Mouse (Mus musculus) naive thymus-derived CD4-positive, alpha-beta T cell, adult 5 months (primary cell): ENCODE measurements around the gene Llcfc1. TPM values are rescaled to one million over a fixed set of nuclear protein-coding genes. Genes with fewer than 3 reads are reported as not detected.

Experiments used
- polyA plus RNA-seq: library from polyadenylated mRNA; unstranded; fragments of 100-300 nt; shearing (Covaris generic); gene quantifications from one replicate; pipeline ENCODE4 v1.2.1, GENCODE M21; 2017

The Llcfc1 gene
- polyA plus RNA-seq = not detected

DNA sequence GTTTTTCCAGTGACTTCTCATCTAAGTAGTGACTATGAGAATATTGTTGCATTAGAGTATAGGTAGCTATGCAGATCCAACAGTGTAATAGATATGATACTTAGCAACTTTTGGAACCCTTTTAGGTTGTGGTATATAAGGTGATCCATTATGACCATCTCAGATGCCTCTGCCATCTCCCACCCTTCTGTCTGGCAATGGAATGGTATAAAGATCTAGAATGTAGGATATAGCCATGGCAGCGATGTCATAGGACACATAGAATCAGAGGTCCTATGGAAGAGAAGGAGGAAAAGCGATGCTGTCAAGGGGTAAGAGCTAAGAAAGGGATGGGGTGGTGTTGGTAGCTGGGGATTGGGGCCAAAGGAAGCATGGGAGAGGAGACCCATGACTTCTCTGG, at the start of gene Llcfc1:
Llcfc1 (plus strand) TSS at position 301 of the 400 bp plus-strand sequence.

DNA sequence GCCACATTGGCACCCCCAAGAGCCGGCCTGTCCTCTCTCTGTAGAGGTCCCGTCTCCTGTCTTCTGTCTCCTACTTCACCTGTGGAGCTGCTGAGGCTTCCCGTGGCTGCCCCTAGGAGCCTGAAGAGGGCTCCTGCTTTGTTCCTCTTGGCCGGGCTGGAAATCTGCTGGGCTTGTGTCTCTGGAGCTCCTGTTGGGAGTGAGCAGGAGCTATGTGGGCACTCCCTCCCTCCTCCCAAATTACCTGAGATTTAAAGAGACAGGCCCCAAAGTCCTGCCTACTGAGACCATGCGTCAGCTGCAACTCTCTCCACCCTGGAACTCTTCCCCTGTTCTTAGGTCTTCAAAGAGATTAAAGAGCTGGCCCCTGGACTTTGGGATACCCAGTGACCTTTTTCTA, 48.1 kb upstream of the Llcfc1 start, which contains the start of gene Trpv6:
Trpv6 (minus strand) TSS at position 228 of the 400 bp plus-strand sequence.

DNA sequence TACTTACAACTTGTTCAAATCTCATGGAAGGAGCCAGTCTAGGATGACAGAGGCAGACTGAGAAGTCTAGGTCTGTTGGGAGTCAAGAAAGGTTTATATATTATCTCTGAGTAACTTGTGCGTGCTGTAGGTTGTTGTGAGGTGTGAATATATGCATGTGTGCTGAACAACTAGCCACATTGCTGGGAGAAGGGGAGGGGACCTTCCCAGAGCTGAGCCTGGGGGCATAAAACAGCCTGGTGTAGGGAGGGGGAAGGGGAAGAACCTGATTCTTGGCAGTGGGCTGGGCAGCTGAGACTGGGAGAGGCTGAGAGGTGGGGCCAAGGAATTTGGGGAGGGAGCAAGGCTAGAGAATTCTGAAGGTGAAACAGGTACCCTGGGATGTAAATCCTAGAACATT, 3.6 kb upstream of the Llcfc1 start, which contains the start of gene Trpv5:
Trpv5 (minus strand) TSS at position 101 of the 400 bp plus-strand sequence.

DNA sequence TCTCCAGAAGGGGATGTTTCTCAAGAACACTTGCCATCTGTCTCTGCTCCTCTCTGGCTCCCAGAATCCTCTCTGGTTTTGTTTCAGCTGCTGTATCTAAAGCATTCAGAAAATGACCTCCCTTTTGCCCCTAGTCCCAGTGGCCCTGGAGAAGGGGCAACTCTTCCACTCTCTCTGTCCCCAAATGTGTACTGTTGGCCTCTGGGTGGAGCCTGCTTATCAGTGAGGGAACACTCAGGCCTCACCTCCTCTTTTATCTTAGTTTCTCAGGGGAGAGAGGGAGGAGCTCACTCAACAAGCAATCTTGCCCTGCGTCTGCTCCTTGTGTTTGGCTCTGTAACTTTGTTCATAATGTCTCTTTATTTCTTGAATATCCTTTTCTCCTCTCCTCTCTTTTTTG, 19.9 kb downstream of the Llcfc1 start, which contains the start of gene Kel:
Kel (minus strand) TSS at position 217 of the 400 bp plus-strand sequence.

Other genes with a start within 250 kb of the Llcfc1 start
- not detected for gene Gm10334, start 238.3 kb upstream of the Llcfc1 start, polyA plus RNA-seq
- gene Prss1, start 225.5 kb upstream of the Llcfc1 start, polyA plus RNA-seq = not detected
- not detected for gene Prss2, start 162.6 kb upstream of the Llcfc1 start, polyA plus RNA-seq
- gene Ephb6, start 78.9 kb upstream of the Llcfc1 start, polyA plus RNA-seq = 38.5 TPM
- 0.51 TPM for gene Trpv6, start 48.0 kb upstream of the Llcfc1 start, polyA plus RNA-seq
- gene Trpv5, start 3.7 kb upstream of the Llcfc1 start, polyA plus RNA-seq = 0.14 TPM
- not detected for gene Kel, start 19.9 kb downstream of the Llcfc1 start, polyA plus RNA-seq
- not detected for gene Olfr459, start 90.7 kb downstream of the Llcfc1 start, polyA plus RNA-seq
- gene Pip, start 163.1 kb downstream of the Llcfc1 start, polyA plus RNA-seq = not detected
- gene Sval2, start 168.6 kb downstream of the Llcfc1 start, polyA plus RNA-seq = not detected